Mouse (Mus musculus): ENCODE measurements at regions not wholly inside any gene's neighbourhood (a gene's known extent, or its start where the extent isn't known, plus 50 kb on each side); places are given as distances from the start of the nearest gene placed in this dataset.
A peak's percentile ranks its signal among the peaks of the same experiment; 100 is the strongest.

DNA sequence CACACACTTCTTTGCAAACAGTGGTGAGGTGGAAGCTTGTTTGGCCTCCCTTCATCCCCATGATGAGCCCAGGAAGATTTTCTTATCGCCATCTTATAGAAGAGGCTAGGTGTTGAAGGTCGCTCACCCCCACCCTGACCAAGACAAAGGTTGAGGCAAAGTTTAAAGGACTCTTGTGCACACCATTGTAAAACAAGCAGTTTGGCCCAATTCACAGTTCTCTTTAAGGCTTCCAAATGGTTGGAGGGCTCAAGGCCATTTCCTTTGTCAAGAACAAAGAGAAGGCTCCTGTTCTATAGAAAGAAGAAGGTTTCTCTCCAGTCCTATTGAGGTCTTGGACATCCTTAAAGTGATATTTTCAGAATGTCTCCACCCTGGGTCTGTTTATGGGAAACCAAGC, 67.8 kb upstream of the Dhx15 start:
- H3K4me3 ChIP-seq (ENCODE audit: control insufficient read depth, low read depth, low read length), result no peak overlapping the region
- no peak overlapping the region for H3K27ac ChIP-seq (ENCODE audit: control insufficient read depth, insufficient read depth, low read depth, low read length)
- TF ChIP-seq POLR2A (IDR thresholded peaks at IDR 0.05; ENCODE audit: control insufficient read depth, low read depth, low read length) (no peak), CTCF (IDR thresholded peaks at IDR 0.05; ENCODE audit: control insufficient read depth, insufficient read depth, insufficient replicate concordance, low read depth, low read length) (no peak)
- no peaks in the 10 kb centered on the region for H3K27me3 ChIP-seq (ENCODE audit: control insufficient read depth, insufficient read depth, low read length)
- H3K4me1 ChIP-seq (ENCODE audit: control insufficient read depth, insufficient read depth, low read length), result peaks cover 2% of the 10 kb centered on the region
- no peaks in the 10 kb centered on the region for H3K36me3 ChIP-seq (ENCODE audit: control insufficient read depth, insufficient read depth, low read length)

DNA sequence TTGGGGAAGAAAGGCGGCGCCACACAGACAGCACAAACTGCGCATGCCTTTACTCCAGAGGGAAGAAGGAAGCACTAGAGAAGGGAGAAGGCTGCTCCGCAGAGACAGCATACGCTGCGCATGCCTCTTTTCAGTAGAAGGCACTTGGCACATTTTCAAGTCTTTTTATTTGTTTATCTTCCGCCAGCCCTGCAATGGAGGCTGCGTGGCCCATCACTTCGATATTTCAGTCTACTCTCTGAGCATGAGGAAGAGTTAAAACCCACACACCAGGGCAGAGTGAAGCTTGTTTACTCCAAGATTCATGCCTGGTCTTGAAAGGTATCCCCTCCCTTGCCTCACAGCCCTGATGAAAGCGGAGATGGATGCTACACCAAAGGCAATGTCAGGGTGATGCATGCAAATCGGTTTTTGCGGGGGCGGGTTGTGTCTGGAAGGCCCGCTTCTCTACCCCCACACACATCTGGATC, 64.3 kb upstream of the Dhx15 start:
- H3K27ac ChIP-seq (ENCODE audit: control insufficient read depth, insufficient read depth, low read depth, low read length), result no peak overlapping the region
- H3K4me3 ChIP-seq (ENCODE audit: control insufficient read depth, low read depth, low read length), result peak overlapping the region; percentile 30
- TF ChIP-seq POLR2A (IDR thresholded peaks at IDR 0.05; ENCODE audit: control insufficient read depth, low read depth, low read length) (no peak), CTCF (IDR thresholded peaks at IDR 0.05; ENCODE audit: control insufficient read depth, insufficient read depth, insufficient replicate concordance, low read depth, low read length) (no peak)
- H3K4me1 ChIP-seq (ENCODE audit: control insufficient read depth, insufficient read depth, low read length), result peaks cover 2% of the 10 kb centered on the region
- H3K27me3 ChIP-seq (ENCODE audit: control insufficient read depth, insufficient read depth, low read length), result no peaks in the 10 kb centered on the region
- no peaks in the 10 kb centered on the region for H3K36me3 ChIP-seq (ENCODE audit: control insufficient read depth, insufficient read depth, low read length)

DNA sequence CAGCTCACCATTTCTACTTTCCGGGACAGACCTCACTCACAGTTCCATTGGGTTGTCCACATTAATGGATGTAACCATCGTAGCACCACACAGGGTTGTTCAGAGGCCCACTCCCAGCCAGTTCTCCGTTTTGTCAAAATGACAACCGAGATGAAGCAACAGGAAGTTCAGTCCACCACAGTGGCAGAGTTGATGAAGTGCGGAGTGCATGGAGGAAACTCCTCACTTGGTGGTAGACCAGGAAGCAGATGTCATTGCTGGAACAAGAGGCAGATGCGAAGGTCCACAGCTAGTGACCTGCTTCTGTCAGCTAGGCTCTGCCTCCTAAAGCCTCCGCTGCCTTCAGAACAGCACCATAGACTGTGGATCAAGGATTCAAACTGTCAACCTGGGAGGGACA, 59.5 kb upstream of the Dhx15 start:
- H3K4me3 ChIP-seq (ENCODE audit: control insufficient read depth, low read depth, low read length), result no peak overlapping the region
- no peaks in the 10 kb centered on the region for H3K27me3 ChIP-seq (ENCODE audit: control insufficient read depth, insufficient read depth, low read length)
- no peaks in the 10 kb centered on the region for H3K36me3 ChIP-seq (ENCODE audit: control insufficient read depth, insufficient read depth, low read length)
- no peak for TF ChIP-seq POLR2A (IDR thresholded peaks at IDR 0.05; ENCODE audit: control insufficient read depth, low read depth, low read length)
- no peak for TF ChIP-seq CTCF (IDR thresholded peaks at IDR 0.05; ENCODE audit: control insufficient read depth, insufficient read depth, insufficient replicate concordance, low read depth, low read length)
- peaks cover 2% of the 10 kb centered on the region for H3K4me1 ChIP-seq (ENCODE audit: control insufficient read depth, insufficient read depth, low read length)
- H3K27ac ChIP-seq (ENCODE audit: control insufficient read depth, insufficient read depth, low read depth, low read length), result no peak overlapping the region

DNA sequence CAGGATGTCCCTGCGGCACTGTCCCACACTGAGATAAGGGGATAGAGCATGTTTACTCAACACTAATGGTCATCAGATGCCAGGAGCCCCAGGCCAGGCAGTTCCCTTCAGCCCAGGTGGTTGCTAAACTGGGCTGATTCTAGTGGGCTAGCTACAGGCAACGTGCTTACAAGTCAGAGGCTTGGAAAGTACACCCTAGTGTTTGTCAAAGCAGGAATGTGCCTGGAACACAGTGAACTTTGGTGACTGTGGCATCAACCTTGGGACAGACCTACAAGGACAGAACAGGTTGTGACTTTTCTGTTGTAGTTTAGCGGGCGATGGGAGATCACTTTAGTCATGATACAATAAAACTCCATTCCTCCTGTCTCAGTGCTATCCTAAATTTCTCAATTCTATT, 53.6 kb upstream of the Dhx15 start:
- no peaks in the 10 kb centered on the region for H3K27me3 ChIP-seq (ENCODE audit: control insufficient read depth, insufficient read depth, low read length)
- no peaks in the 10 kb centered on the region for H3K4me1 ChIP-seq (ENCODE audit: control insufficient read depth, insufficient read depth, low read length)
- TF ChIP-seq POLR2A (IDR thresholded peaks at IDR 0.05; ENCODE audit: control insufficient read depth, low read depth, low read length), result no peak
- no peak for TF ChIP-seq CTCF (IDR thresholded peaks at IDR 0.05; ENCODE audit: control insufficient read depth, insufficient read depth, insufficient replicate concordance, low read depth, low read length)
- no peak overlapping the region for H3K27ac ChIP-seq (ENCODE audit: control insufficient read depth, insufficient read depth, low read depth, low read length)
- H3K4me3 ChIP-seq (ENCODE audit: control insufficient read depth, low read depth, low read length), result no peak overlapping the region
- no peaks in the 10 kb centered on the region for H3K36me3 ChIP-seq (ENCODE audit: control insufficient read depth, insufficient read depth, low read length)

DNA sequence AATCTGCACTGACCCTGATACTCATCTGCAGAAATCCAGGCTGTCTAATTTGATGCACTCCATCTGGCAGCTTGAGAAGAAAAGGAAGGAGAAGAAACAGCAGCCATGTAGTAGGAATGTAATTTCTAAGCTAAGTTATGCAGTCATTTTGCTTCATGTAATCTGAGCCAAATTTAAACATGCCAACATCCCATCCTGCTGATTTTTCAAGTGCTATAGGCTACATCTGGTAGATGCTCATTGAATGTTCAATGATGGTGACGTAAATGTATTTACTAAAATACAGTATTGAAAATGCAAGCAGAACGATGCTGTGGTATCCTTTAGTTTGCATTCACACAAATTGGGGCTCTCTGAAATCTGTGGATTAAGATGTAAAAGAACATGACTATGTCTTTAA, 52.1 kb upstream of the Dhx15 start:
- H3K27ac ChIP-seq (ENCODE audit: control insufficient read depth, insufficient read depth, low read depth, low read length), result no peak overlapping the region
- no peaks in the 10 kb centered on the region for H3K27me3 ChIP-seq (ENCODE audit: control insufficient read depth, insufficient read depth, low read length)
- H3K4me3 ChIP-seq (ENCODE audit: control insufficient read depth, low read depth, low read length), result no peak overlapping the region
- TF ChIP-seq CTCF (IDR thresholded peaks at IDR 0.05; ENCODE audit: control insufficient read depth, insufficient read depth, insufficient replicate concordance, low read depth, low read length) (no peak), POLR2A (IDR thresholded peaks at IDR 0.05; ENCODE audit: control insufficient read depth, low read depth, low read length) (no peak)
- H3K36me3 ChIP-seq (ENCODE audit: control insufficient read depth, insufficient read depth, low read length), result no peaks in the 10 kb centered on the region
- no peaks in the 10 kb centered on the region for H3K4me1 ChIP-seq (ENCODE audit: control insufficient read depth, insufficient read depth, low read length)

DNA sequence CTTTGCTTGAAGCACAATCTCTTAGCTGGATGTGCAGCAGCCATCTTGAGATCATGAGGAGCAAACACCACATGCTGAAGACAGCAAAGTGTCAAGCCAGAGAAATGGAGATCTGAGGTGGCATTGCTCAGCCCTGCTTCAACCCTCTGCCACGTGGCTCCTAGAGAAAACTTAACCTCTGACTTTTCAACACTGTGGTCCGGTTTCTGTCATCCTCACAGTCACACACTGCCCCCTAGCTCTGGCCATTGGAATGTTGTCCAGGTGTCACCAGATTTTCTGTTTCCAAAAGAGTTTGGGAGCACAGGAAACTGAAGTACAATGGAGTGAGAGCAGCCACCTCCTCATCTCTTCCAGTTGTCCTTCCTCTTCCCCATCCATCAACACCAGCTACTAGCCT, 50.2 kb upstream of the Dhx15 start:
- no peak overlapping the region for H3K4me3 ChIP-seq (ENCODE audit: control insufficient read depth, low read depth, low read length)
- no peaks in the 10 kb centered on the region for H3K4me1 ChIP-seq (ENCODE audit: control insufficient read depth, insufficient read depth, low read length)
- no peaks in the 10 kb centered on the region for H3K36me3 ChIP-seq (ENCODE audit: control insufficient read depth, insufficient read depth, low read length)
- no peaks in the 10 kb centered on the region for H3K27me3 ChIP-seq (ENCODE audit: control insufficient read depth, insufficient read depth, low read length)
- H3K27ac ChIP-seq (ENCODE audit: control insufficient read depth, insufficient read depth, low read depth, low read length), result no peak overlapping the region
- TF ChIP-seq CTCF (IDR thresholded peaks at IDR 0.05; ENCODE audit: control insufficient read depth, insufficient read depth, insufficient replicate concordance, low read depth, low read length), result no peak
- TF ChIP-seq POLR2A (IDR thresholded peaks at IDR 0.05; ENCODE audit: control insufficient read depth, low read depth, low read length), result no peak

Data from testis, adult 2 months (tissue).